Mouse (Mus musculus): Measurements from ENCODE around the gene Neurl2. TPM values are rescaled to one million over a fixed set of nuclear protein-coding genes. Genes with fewer than 3 reads are reported as not detected.
"Not testable (repeated sequence)": the region's sequence is repeated elsewhere in the genome, so short reads cannot be mapped to it uniquely, and the experiment has no call there.

Gene Neurl2
- polyA plus RNA-seq (2015; fragmentation: Nextera tagmentation; extraction: Ambion mirVana): 5.8 and 9.3 TPM in 2 replicates

DNA sequence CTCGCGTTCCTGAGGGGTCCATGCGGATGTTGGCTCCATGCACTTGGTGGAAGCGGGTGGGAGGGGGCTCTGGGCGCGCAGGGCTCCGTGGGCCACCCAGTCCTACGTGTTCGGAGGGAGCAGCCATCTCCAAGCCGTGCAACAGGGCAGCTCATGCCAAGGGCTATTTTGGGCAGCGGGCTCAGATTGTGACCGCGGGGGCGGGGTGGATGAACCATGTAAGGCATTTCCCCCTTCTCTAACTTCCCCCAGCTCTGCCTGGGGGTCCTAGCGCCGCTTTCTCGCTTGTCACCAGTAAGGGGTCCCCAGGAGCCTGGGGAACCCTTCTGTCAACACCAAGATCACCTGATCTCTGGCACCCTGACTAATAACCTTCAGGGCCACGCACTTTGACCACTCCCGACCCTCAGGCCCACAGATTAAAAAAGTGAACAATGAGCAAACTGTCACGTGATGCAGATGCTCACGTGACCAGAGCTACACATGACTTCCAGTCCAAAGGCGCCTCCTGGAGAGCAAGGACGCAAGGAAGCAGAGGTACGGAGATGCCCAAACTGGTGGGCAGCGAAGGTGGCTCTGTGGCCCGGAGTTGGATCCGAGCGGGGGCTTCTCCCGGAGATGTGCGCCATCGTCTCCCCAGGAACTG is at the start of gene Neurl2:
Neurl2 (minus strand) TSS at position 143 of the 646 bp plus-strand sequence.
- peak within 1 kb of the TSS; percentile 89 for H3K27ac ChIP-seq
- peak within 1 kb of the TSS; percentile 82 for H3K9ac ChIP-seq
- H3K36me3 ChIP-seq: peaks cover 25% of the 10 kb centered on the region
- no peaks in the 10 kb centered on the region for H3K9me3 ChIP-seq
- H3K27me3 ChIP-seq: no peaks in the 10 kb centered on the region
- peak within 1 kb of the TSS; percentile 75 for H3K4me3 ChIP-seq
- under 1% methylated on average over 31 of the region's 31 CpGs for WGBS
- peaks cover 22% of the 10 kb centered on the region for H3K4me1 ChIP-seq
- H3K4me2 ChIP-seq: peak within 1 kb of the TSS; percentile 98
- ATAC-seq (ENCODE audit: insufficient number of reproducible peaks, low FRiP score, low TSS enrichment, low read depth): peak; percentile 70; the same call in 1 of the 2 replicates

DNA sequence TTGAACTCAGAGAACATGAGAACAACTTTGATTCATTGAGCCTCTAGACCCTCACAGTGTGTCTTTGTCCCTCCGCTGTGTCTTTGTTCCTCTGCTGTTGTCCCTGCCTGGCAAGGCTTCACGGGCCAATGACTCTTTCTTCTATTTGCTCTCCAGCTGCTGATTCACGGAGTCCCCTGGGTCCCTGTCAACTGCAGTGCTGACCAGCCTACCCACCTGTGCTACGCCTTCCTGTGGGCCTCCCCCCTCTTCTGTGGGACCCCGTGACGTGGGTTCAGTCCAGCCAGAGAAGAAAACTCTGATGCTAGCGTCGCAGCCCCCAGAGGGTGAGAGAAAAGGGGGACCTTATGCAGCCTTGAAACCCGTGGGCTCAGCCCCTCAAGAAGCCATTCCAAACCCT is 49.4 kb upstream of the Neurl2 start:
- Histone ChIP-seq H3K9me3 (no peaks in the 10 kb centered on the region), H3K9ac (no peak overlapping the region), H3K4me3 (no peak overlapping the region), H3K27ac (no peak overlapping the region), H3K4me1 (peaks cover 28% of the 10 kb centered on the region), H3K27me3 (no peaks in the 10 kb centered on the region), H3K4me2 (no peak overlapping the region), H3K36me3 (peaks cover 50% of the 10 kb centered on the region)
- ATAC-seq (ENCODE audit: insufficient number of reproducible peaks, low FRiP score, low TSS enrichment, low read depth): no peak
- 80% methylated on average over 9 of the region's 9 CpGs for WGBS

DNA sequence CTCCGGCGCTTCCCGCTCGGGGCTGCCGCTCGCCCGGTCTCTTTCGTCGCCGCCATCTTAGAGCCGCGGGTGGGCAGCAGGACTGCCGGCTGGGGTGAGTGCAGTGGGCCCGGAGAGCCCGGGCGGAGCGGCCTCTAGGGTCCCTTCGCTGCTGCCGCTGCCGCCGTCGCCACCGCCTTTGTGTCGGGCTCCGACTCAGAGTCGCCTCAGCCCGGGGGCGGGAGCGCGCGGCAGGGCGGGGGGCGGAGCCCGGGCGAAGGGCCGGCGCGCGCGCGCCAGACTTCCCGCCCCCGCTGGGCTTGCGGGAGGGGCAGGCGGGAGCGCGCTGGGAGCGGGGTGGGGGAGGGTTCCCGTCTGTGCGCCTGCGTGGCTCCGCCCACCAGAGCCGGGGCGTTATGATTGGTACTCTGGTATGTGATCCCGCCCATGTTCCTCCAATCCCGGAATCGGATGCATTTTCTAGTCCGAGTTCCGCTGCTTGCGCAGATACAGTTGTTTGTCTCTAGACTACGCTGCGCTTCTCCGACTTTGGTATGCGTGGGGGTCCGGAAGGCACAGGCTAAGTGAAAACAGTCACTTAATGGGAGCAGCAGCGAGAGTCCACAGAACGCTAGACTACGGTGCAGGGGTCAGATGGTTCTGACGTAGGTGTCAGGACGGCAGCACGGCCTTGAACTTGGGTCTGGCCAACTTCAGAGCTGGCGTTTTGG is 46.5 kb upstream of the Neurl2 start:
- WGBS: under 1% methylated on average over 71 of the region's 72 CpGs
- H3K27me3 ChIP-seq: no peaks in the 10 kb centered on the region
- H3K4me3 ChIP-seq: peak overlapping the region; percentile 92
- peak; percentile 85 for ATAC-seq (ENCODE audit: insufficient number of reproducible peaks, low FRiP score, low TSS enrichment, low read depth)
- peak overlapping the region; percentile 83 for H3K4me2 ChIP-seq
- peak overlapping the region; percentile 99 for H3K9ac ChIP-seq
- peaks cover 23% of the 10 kb centered on the region for H3K4me1 ChIP-seq
- H3K27ac ChIP-seq: peak overlapping the region; percentile 100
- H3K9me3 ChIP-seq: no peaks in the 10 kb centered on the region
- H3K36me3 ChIP-seq: peaks cover 26% of the 10 kb centered on the region

DNA sequence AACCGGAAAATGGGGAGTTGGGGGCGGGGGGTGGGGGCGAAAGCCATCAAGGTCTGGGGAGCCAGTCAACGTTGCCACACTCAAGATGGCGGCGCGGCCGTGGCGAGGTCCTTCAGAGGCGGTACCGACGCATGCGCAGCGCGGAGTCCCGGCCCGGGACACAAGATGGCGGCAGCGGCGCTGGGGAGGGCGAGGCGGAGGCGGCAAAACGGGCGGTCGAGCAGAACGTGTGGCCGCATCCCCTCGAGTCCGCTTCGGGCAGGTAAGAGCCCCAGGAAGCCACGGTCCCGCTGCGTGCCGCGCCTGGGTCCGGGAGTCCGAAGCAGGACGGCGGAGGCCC is 45.9 kb upstream of the Neurl2 start, which contains the start of gene Pcif1:
Pcif1 (plus strand) TSS at position 77 of the 340 bp plus-strand sequence.
- Histone ChIP-seq H3K4me3 (peak within 1 kb of the TSS; percentile 92), H3K9me3 (no peaks in the 10 kb centered on the region), H3K27me3 (no peaks in the 10 kb centered on the region), H3K4me2 (peak within 1 kb of the TSS; percentile 83), H3K4me1 (peaks cover 29% of the 10 kb centered on the region), H3K27ac (peak within 1 kb of the TSS; percentile 100), H3K9ac (peak within 1 kb of the TSS; percentile 99), H3K36me3 (peaks cover 22% of the 10 kb centered on the region)
- peak; percentile 82 for ATAC-seq (ENCODE audit: insufficient number of reproducible peaks, low FRiP score, low TSS enrichment, low read depth)
- WGBS: under 1% methylated on average over 40 of the region's 40 CpGs

DNA sequence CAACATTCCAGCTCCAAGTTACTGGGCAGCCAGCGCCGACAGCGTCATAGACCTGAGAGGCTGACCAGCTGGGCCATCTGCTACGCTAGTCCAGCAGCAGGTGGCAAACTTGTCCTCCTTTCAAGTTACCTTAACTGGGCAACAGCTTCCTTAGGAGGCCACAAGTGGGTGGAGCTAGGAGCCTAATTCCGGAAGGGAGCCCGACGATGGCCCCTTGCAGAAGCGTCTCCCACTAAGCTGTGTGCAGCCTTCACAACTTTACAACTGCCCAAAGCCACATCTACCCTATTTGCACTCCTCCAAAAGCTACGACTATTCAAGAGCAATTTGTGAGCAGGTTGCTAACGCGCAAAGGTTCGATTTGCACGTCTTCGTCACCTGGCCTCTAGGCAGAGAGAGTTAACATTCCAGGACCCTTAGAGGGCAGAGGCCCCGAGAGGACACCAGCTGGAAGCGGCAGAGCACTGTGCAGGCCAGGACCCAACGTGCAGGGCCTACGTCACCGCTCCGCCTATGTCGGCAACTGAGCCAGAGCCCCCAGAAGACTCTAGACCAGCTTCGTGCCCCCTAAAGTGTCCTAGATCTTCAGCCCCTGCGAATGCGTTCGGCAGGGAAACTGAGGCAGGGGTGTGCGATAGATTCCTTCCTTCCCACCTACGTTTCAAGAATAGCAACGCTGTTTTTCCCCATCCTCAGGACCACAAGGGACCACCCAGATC is 45.4 kb upstream of the Neurl2 start:
- Histone ChIP-seq H3K4me2 (peak overlapping the region; percentile 83), H3K9ac (peak overlapping the region; percentile 99), H3K36me3 (peaks cover 17% of the 10 kb centered on the region), H3K9me3 (no peaks in the 10 kb centered on the region), H3K27ac (peak overlapping the region; percentile 100), H3K27me3 (no peaks in the 10 kb centered on the region), H3K4me1 (peaks cover 32% of the 10 kb centered on the region), H3K4me3 (peak overlapping the region; percentile 92)
- WGBS: 1% methylated on average over 28 of the region's 28 CpGs
- ATAC-seq (ENCODE audit: insufficient number of reproducible peaks, low FRiP score, low TSS enrichment, low read depth): peak; percentile 43

DNA sequence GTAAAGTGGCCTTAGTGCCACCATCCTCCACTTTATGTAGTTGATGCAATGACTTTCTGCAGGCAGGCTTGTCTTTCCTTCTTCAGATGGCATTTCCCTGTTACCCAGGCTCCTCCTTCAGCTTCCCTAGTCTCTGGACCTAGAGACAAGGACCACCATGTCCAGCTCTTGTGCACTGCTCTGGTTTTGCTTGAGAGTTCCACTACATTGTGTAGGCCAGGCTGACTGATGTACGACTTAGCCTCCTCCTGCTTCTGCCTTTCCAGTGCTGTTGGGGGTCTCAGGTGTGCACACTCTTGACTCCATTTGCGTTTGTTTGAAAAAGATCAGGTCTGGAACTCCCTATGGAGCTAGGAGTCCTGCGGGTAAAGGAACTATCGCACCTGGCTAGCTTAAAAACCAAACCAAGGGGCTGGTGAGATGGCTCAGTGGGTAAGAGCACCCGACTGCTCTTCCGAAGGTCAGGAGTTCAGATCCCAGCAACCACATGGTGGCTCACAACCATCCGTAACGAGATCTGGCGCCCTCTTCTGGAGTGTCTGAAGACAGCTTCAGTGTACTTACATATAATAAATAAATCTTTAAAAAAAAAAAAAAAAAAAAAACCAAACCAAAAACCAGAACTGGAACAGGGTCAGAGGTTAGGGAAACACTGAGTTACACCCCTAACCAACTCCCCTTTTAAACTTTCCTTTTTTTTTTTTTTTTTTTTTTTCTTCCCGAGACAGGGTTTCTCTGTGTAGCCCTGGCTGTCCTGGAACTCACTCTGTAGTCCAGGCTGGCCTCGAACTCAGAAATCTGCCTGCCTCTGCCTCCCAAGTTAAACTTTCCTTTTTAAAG is 44.3 kb upstream of the Neurl2 start:
- H3K4me3 ChIP-seq: peak overlapping the region; percentile 92; the same call in 1 of the 2 replicates
- not testable (repeated sequence) for H3K9me3 ChIP-seq; H3K9ac ChIP-seq; ATAC-seq (ENCODE audit: insufficient number of reproducible peaks, low FRiP score, low TSS enrichment, low read depth); H3K27ac ChIP-seq; H3K36me3 ChIP-seq; H3K27me3 ChIP-seq
- H3K4me2 ChIP-seq: peak overlapping the region; percentile 83; the same call in 1 of the 2 replicates
- H3K4me1 ChIP-seq: peaks cover 32% of the 10 kb centered on the region
- 71% methylated on average over 11 of the region's 11 CpGs for WGBS

DNA sequence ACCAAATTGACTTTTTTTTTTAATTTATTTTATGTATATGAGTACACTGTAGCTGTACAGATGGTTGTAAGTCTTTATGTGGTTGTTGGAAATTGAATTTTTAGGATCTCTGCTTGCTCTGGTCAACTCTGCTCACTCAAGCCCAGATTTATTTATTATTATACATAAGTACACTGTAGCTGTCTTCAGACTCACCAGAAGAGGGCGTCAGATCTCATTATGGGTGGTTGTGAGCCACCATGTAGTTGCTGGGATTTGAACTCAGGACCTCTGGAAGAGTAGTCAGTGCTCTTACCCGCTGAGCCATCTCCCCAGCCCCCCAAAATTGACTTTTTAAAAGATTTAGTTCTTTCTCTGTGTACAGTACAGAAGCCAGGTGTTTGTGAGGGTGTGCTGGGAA is 42.4 kb upstream of the Neurl2 start:
- not testable (repeated sequence) for H3K4me2 ChIP-seq; H3K9ac ChIP-seq; ATAC-seq (ENCODE audit: insufficient number of reproducible peaks, low FRiP score, low TSS enrichment, low read depth); H3K27me3 ChIP-seq; H3K9me3 ChIP-seq; H3K36me3 ChIP-seq; H3K4me3 ChIP-seq; H3K27ac ChIP-seq
- WGBS: 42% methylated on average over 2 of the region's 2 CpGs
- H3K4me1 ChIP-seq: peaks cover 28% of the 10 kb centered on the region

DNA sequence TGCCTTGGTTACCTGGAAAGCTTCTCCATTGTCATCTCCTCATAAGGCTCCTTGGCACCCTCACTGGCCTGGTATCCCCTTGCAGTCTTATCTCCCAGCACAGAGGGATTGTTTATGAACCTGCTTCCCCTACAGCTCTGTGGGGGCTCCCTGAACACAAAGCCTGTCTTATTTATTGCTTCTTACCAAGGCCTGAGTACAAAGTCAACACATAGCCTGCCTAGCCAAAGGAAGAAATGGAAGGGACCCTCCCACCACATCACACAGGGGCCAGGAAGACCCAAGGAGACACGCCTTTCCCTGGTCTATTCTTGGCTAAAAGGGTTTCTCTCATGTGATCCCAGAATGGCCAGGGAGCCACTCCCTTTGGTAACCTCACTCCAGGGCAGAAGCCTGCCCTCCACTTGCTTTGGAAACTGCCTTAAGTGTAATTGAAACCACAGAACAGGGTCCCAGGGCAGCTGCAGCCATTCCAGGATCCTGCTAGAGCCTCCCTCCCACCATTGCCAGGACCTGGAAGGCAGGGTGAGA is 41.0 kb upstream of the Neurl2 start:
- Histone ChIP-seq H3K36me3 (peaks cover 5% of the 10 kb centered on the region; the same call in 1 of the 2 replicates), H3K27me3 (no peaks in the 10 kb centered on the region), H3K27ac (peak overlapping the region; percentile 57), H3K9ac (no peak overlapping the region), H3K9me3 (no peaks in the 10 kb centered on the region), H3K4me1 (peaks cover 22% of the 10 kb centered on the region), H3K4me2 (no peak overlapping the region), H3K4me3 (no peak overlapping the region)
- 25% methylated on average over 1 of the region's 1 CpGs for WGBS
- ATAC-seq (ENCODE audit: insufficient number of reproducible peaks, low FRiP score, low TSS enrichment, low read depth): peak; percentile 11; the same call in 1 of the 2 replicates

DNA sequence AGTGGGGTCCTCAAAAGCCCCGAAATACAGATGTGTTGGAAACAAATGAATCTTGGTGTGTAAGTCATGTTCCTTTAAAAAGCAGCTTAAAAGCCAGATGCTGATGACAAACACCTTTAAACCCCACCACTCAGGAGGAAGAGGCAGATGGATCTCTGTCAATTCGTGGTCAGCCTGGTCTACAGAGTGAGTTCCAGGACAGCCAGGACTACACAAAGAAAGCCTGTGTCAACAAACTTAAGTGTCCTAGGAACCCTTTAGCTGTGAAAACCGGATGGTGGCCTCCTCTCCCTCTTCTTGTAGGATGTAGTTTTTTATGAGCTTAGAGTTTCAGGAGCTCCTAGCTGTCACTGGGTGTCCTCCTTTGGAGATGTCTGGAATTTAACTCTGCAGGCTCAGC is 40.4 kb upstream of the Neurl2 start:
- Histone ChIP-seq H3K36me3 (peaks cover 5% of the 10 kb centered on the region; the same call in 1 of the 2 replicates), H3K4me2 (no peak overlapping the region), H3K27ac (peak overlapping the region; percentile 57; the same call in 1 of the 2 replicates), H3K4me1 (peaks cover 20% of the 10 kb centered on the region), H3K4me3 (no peak overlapping the region), H3K27me3 (no peaks in the 10 kb centered on the region), H3K9ac (no peak overlapping the region), H3K9me3 (no peaks in the 10 kb centered on the region)
- no peak for ATAC-seq (ENCODE audit: insufficient number of reproducible peaks, low FRiP score, low TSS enrichment, low read depth)
- WGBS: 54% methylated on average over 3 of the region's 3 CpGs

DNA sequence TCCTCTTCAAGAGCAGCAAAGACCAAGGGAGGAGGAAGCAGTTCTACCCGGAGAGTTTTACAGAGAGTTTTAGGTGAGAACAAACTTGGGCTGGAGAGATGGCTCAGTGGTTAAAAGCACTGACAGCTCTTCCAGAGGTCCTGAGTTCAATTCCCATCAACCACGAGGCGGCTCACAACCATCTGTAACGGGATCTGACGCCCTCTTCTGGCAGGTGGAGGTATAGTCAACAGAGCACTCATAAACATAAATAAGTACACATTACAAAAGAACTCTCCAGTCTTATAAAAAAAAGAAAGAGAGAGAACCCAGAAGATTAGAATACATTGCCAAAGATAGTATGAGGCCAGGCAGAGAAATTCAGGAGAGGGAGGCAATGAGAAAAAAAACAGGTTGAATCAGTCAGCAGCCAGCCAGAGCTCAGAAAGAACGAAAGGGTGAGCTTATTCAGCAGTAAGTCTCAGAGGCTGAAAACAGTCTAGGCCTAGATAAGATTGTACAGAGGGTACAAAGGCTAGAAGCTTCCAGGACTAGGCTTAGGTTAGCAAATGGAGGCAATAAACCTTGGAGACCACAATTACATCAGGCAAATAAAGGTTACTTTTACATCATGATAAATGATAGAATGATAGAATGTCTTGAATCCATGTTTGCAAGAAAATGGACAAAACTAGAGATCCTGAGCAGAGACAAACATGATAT is 38.5 kb upstream of the Neurl2 start:
- H3K9ac ChIP-seq: no peak overlapping the region
- no peak overlapping the region for H3K4me2 ChIP-seq
- ATAC-seq (ENCODE audit: insufficient number of reproducible peaks, low FRiP score, low TSS enrichment, low read depth): no peak
- H3K4me1 ChIP-seq: peaks cover 13% of the 10 kb centered on the region
- H3K4me3 ChIP-seq: no peak overlapping the region
- no peak overlapping the region for H3K27ac ChIP-seq
- peaks cover 3% of the 10 kb centered on the region; the same call in 1 of the 2 replicates for H3K9me3 ChIP-seq
- WGBS: 59% methylated on average over 6 of the region's 6 CpGs
- H3K36me3 ChIP-seq: no peaks in the 10 kb centered on the region
- no peaks in the 10 kb centered on the region for H3K27me3 ChIP-seq
